Mouse (Mus musculus): ENCODE data around the gene Mfsd2a.

GRCm38 (mm10) chr4:122995404-122996220, 34.6 kb upstream of the Mfsd2a start, which contains the start of gene Mycl:
- TF ChIP-seq CTCF (IDR thresholded peaks at IDR 0.05) (peak; percentile 93), EP300 (IDR thresholded peaks at IDR 0.05) (no peak)
